Mouse (Mus musculus) hindbrain, postnatal 0 days (tissue): Measurements from ENCODE around the gene 4930519P11Rik. TPM values are rescaled to one million over a fixed set of nuclear protein-coding genes. Genes with fewer than 3 reads are reported as not detected.

Source experiments
- ATAC-seq: fragments of 200-750 bp; cut with Nextera tagmentation; 2 replicates; pipeline ENCODE4 v1.8.0; 2017; ENCODE audit warnings: mild to moderate bottlenecking, moderate TSS enrichment, moderate library complexity
- DNase-seq: peaks from one replicate; pipeline ENCODE4 v3.0.0-alpha.2; 2015; ENCODE audit warnings: low spot score
- H3K27ac ChIP-seq: fragments of 300-500 bp; sonication (generic); 2 replicates; pipeline ENCODE4 v1.5.1; 2014; ENCODE audit warnings: mild to moderate bottlenecking
- H3K27me3 ChIP-seq: fragments of 300-500 bp; sonication (generic); 2 replicates; pipeline ENCODE4 v1.6.1; 2014; ENCODE audit warnings: low read length, mixed read lengths; ENCODE audit not compliant: insufficient read depth
- H3K36me3 ChIP-seq: fragments of 300-500 bp; sonication (generic); 2 replicates; pipeline ENCODE4 v1.6.1; 2014; ENCODE audit warnings: low read length, mixed read lengths; ENCODE audit not compliant: insufficient read depth
- H3K4me1 ChIP-seq: fragments of 300-500 bp; sonication (generic); 2 replicates; pipeline ENCODE4 v1.6.1; 2014; ENCODE audit warnings: antibody characterized with exemption, low read length, mixed read lengths; ENCODE audit not compliant: insufficient read depth
- H3K4me2 ChIP-seq: fragments of 300-500 bp; sonication (generic); 2 replicates; pipeline ENCODE4 v1.6.1; 2014; ENCODE audit warnings: low read depth, mild to moderate bottlenecking, low read length, moderate library complexity, mixed read lengths
- H3K4me3 ChIP-seq: fragments of 300-500 bp; sonication (generic); 2 replicates; pipeline ENCODE4 v1.5.1; 2014; ENCODE audit warnings: low read length
- H3K9ac ChIP-seq: fragments of 300-500 bp; sonication (generic); replicated peaks from 2 replicates; pipeline ENCODE4 v1.6.1; 2014; ENCODE audit warnings: mild to moderate bottlenecking, low read length, moderate library complexity, mixed read lengths
- H3K9me3 ChIP-seq: fragments of 300-500 bp; sonication (generic); 2 replicates; pipeline ENCODE4 v1.6.1; 2016; ENCODE audit warnings: low read length, mixed read lengths
- CTCF ChIP-seq: IDR thresholded peaks from 2 replicates; pipeline ENCODE4 v1.5.1; 2016; ENCODE audit warnings: antibody characterized with exemption, control low read depth, low read depth
- WGBS: fragments of 180-500 bp; shearing (Covaris S2); extraction: QIAGEN DNeasy Blood & Tissue Kit; methylation state at CpG from one replicate; pipeline ENCODE4 v1.1.7; 2014; 5-methylcytosine and 5-hydroxymethylcytosine counted together
- polyA plus RNA-seq: library from polyadenylated mRNA; unstranded; fragments of >200 nt; fragmentation: Nextera tagmentation; extraction: Ambion mirVana; gene quantifications from 2 replicates; pipeline ENCODE4 v1.2.1, GENCODE M21; 2015
- total RNA-seq: library from RNA; depleted of rRNA; stranded (reverse); fragments of >200 nt; gene quantifications from 2 replicates; pipeline ENCODE4 v1.2.3, GENCODE M21; 2014; rRNA removed

The 4930519P11Rik gene
- total RNA-seq: not detected in 2 replicates
- polyA plus RNA-seq: 0.54 TPM in 1 of 2 replicates, not detected in the other

GRCm38 (mm10) chr2:154613118-154614115, at the start of gene 4930519P11Rik, which contains the start of gene Zfp341:
Gene 4930519P11Rik, minus strand, starts transcription at chr2:154613437.
Gene Zfp341, plus strand, starts transcription at chr2:154613297.
- no peaks in the 10 kb centered on the region for H3K27me3 ChIP-seq
- no peaks in the 10 kb centered on the region for H3K9me3 ChIP-seq
- TF ChIP-seq CTCF: peak; percentile 64
- peak within 1 kb of the TSS; percentile 56 for H3K4me3 ChIP-seq
- ATAC-seq (peak; percentile 95), DNase-seq (peak; percentile 95)
- H3K36me3 ChIP-seq: no peaks in the 10 kb centered on the region
- H3K4me2 ChIP-seq: peak within 1 kb of the TSS; percentile 60
- H3K27ac ChIP-seq: peak within 1 kb of the TSS; percentile 91
- peak within 1 kb of the TSS; percentile 75 for H3K9ac ChIP-seq
- under 1% methylated on average over 65 of the region's 98 CpGs for WGBS
- peaks cover 7% of the 10 kb centered on the region; the same call in 1 of the 2 replicates for H3K4me1 ChIP-seq

- Histone ChIP-seq H3K4me3 (peak overlapping the region; percentile 18; the same call in 1 of the 2 replicates), H3K27ac (peak overlapping the region; percentile 56; the same call in 1 of the 2 replicates), H3K27me3 (no peaks in the 10 kb centered on the region), H3K36me3 (no peaks in the 10 kb centered on the region), H3K4me1 (peaks cover 15% of the 10 kb centered on the region), H3K4me2 (peak overlapping the region; percentile 89), H3K9me3 (no peaks in the 10 kb centered on the region), H3K9ac (no peak overlapping the region)
- 79% methylated on average over 2 of the region's 5 CpGs for WGBS
- DNase-seq (no peak), ATAC-seq (no peak)
- no peak for TF ChIP-seq CTCF
Observed at GRCm38 (mm10) chr2:154659531-154660074, 46.4 kb upstream of the 4930519P11Rik start.

GRCm38 (mm10) chr2:154659070-154659469, 45.8 kb upstream of the 4930519P11Rik start:
- no peaks in the 10 kb centered on the region for H3K27me3 ChIP-seq
- no peak for TF ChIP-seq CTCF
- peaks cover 15% of the 10 kb centered on the region for H3K4me1 ChIP-seq
- 0 out of 2 replicates have a peak overlapping the region, but pooled peaks have one; percentile 24 for H3K9ac ChIP-seq
- WGBS: 70% methylated on average over 4 of the region's 4 CpGs
- peak overlapping the region; percentile 91; the same call in 1 of the 2 replicates for H3K4me3 ChIP-seq
- DNase-seq (no peak), ATAC-seq (no peak)
- peak overlapping the region; percentile 56; the same call in 1 of the 2 replicates for H3K27ac ChIP-seq
- H3K9me3 ChIP-seq: no peaks in the 10 kb centered on the region
- peak overlapping the region; percentile 89 for H3K4me2 ChIP-seq
- no peaks in the 10 kb centered on the region for H3K36me3 ChIP-seq

- WGBS: 13% methylated on average over 12 of the region's 12 CpGs
- no peaks in the 10 kb centered on the region for H3K27me3 ChIP-seq
- peak overlapping the region; percentile 88 for H3K9ac ChIP-seq
- H3K36me3 ChIP-seq: no peaks in the 10 kb centered on the region
- H3K9me3 ChIP-seq: no peaks in the 10 kb centered on the region
- no peak for TF ChIP-seq CTCF
- ATAC-seq (no peak), DNase-seq (no peak)
- H3K4me3 ChIP-seq: peak overlapping the region; percentile 91
- H3K4me2 ChIP-seq: peak overlapping the region; percentile 89
- H3K27ac ChIP-seq: peak overlapping the region; percentile 78
- peaks cover 15% of the 10 kb centered on the region for H3K4me1 ChIP-seq
Observed at GRCm38 (mm10) chr2:154657486-154658237, 44.4 kb upstream of the 4930519P11Rik start.

- Histone ChIP-seq H3K27me3 (no peaks in the 10 kb centered on the region), H3K9ac (peak overlapping the region; percentile 88), H3K4me1 (peaks cover 15% of the 10 kb centered on the region), H3K9me3 (no peaks in the 10 kb centered on the region), H3K36me3 (no peaks in the 10 kb centered on the region), H3K4me3 (peak overlapping the region; percentile 91), H3K4me2 (peak overlapping the region; percentile 89), H3K27ac (peak overlapping the region; percentile 78)
- no peak for TF ChIP-seq CTCF
- ATAC-seq (peak; percentile 99), DNase-seq (peak; percentile 99)
- WGBS: under 1% methylated on average over 65 of the region's 67 CpGs
Observed at GRCm38 (mm10) chr2:154656710-154657485, 43.7 kb upstream of the 4930519P11Rik start.
